Mouse (Mus musculus) thymus, postnatal 36 days (tissue): ENCODE results near the gene H2-D1.

ENCODE experiments used
- DNase-seq, 2 experiments: peaks; one replicate each; pipeline ENCODE4 v3.0.0; 2022; ENCODE audit warnings: mixed read lengths in 2 of 2

Gene H2-D1

DNA sequence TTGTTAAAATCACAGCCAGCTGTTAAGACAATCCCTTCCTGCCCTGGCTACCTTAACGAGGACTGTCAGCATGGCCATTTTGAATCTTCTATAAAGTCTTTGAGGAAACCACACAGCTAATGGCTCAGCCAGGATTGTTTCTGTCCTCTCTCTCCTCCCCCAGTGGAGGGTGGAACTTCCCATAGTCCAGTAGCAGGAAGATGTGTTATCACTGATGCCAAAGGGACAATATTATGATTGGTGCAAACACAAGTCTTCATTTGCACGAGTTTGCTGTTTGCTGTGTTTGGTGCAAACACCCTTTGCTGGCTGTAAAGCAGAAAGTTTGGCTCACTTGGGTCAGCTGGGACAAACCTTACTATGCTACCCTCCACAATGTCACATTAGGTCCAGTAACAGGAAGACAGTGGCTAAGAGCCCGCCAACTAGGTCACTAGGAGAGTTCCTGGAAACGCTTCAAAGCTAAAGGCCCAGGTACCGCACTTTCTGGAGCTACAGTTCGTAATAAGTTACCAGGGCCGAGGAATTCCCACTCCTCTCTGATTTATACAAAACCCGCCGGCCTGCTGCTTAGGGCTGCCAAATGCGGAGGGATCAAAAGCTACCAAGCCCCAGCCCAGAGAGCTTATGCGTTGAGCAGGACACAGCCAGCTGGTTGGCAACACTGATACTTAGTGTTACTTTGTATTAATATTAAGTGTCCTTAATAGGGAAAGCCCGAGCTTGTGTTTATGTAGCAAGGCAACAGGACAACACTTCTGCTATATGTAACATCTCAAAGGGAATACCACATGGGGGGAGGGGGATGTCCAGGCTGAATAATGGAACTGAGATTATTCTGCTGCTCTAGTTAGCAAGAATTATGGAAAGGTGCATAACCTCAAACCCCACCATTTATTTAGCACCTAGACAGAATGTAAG is 21.9 kb upstream of the H2-D1 start:
- peak in 1 of 2 experiments; percentile 40 for DNase-seq

DNA sequence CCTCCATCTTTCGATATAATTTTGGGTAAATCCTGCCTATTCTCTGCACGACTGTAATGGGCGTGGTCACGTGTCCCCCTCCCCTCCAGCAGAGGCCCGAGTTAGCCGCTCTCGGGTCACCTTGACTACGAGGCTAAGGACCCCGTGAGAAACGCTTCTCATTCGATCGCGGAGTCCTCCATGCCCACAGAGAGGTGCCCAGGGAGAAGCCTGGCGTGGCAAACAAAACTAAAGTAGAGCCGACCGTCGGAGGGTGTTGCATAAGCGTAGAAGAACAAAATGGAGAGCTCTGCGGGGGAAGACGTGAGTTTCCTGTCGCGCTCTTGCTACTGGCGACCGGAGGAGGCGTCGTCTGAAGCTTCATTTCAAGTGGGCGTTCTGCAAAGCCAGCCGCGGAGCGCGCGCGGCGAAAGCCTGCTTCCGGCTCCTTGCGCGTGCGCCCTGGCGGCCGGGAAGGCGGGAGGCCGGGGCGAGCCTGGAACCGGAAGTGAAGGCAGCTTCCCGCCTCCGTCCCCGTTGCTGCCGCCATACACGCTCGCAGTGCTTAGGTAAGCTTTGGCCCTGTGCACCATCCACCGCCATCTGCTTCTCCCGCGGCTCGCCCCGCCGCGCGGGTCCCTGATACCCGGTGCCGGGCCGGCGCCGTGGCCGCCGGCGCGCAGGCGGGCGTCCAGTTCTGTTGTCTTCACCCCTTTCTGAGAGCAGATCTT is 21.1 kb upstream of the H2-D1 start, which contains the start of gene Ddx39b:
Gene Ddx39b (plus strand): TSS at position 442 of the 710 bp plus-strand sequence.
- DNase-seq = peak; percentile 95 to 97

DNA sequence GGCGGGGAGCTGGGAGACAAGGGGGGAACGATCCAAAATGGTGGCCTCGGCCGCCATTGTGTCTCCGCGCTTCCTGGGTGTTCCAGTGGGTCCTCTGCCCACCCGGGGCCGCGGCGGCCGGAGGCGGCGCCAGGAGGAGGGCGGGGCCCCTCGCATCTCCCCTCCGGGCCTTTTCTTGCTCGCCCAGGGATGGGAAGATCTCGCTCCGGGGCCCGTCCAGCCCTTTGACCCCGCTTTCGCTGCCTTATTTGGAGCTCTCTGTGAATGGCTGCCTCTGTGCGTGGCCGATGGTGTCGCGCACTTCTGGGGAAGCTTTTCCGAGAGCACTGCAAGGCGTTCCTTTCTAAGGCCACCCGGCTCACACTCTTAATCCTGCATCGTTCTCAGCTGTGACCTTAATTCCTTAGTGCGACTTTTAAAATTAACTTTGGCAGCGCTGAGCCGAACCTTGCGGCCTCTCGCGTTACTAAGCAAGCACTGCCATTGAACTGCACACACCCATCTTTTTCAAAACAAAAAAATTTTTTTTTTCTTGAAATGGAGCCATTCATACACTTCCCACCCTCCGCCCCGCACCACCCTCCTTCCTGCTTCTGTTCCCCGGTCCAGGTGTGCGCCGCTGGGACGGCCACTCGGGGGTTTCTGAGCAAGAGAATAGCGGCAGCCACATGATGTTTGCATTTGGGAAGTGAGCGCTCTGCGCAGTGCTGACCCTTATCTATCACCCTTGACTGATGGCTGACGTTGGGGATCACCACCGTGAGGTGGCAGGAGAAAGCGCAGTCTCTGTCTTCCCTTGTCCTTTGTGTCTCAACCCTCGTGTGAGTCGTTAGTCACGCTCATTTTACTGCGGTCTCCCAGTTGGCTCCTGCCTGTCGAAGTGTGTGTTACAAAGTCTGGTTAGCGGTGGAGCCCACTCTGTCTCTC is 20.3 kb upstream of the H2-D1 start:
- DNase-seq = peak in 1 of 2 experiments; percentile 68

DNA sequence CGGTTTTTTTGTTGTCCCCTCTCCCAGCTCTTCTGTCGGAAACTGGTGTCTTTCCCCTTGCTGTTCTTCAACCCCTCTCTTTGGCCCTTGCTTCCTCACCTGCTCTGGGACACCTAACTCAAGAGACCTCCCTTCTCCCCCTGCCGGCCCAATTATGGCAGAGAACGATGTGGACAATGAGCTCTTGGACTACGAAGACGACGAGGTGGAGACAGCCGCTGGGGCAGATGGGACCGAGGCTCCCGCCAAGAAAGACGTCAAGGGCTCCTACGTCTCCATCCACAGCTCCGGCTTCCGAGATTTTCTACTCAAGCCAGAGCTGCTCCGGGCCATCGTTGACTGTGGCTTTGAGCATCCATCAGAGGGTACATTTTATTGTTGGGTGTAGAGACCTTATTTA is 19.4 kb upstream of the H2-D1 start:
- DNase-seq = peak in 1 of 2 experiments; percentile 56

DNA sequence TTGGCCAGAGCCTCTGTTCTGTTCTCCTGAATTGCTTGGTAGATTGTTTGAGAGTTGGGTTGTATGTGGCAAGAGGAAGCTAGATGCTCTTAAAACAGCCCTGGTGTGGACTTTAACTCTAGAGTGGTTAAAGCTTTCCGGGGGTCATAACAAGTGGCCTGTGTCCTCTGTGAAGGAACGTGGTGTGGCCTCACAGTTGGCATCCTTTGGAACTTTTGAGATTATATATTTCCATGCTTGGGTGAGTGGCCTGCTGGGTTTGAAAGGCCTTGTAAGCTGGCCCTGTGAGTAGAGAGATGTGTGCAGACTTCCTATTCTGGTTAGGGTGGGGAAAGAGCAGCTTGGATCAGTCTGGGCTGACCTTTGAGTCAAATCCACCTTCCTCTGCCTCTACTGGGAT is 17.5 kb upstream of the H2-D1 start:
- no peak for DNase-seq

DNA sequence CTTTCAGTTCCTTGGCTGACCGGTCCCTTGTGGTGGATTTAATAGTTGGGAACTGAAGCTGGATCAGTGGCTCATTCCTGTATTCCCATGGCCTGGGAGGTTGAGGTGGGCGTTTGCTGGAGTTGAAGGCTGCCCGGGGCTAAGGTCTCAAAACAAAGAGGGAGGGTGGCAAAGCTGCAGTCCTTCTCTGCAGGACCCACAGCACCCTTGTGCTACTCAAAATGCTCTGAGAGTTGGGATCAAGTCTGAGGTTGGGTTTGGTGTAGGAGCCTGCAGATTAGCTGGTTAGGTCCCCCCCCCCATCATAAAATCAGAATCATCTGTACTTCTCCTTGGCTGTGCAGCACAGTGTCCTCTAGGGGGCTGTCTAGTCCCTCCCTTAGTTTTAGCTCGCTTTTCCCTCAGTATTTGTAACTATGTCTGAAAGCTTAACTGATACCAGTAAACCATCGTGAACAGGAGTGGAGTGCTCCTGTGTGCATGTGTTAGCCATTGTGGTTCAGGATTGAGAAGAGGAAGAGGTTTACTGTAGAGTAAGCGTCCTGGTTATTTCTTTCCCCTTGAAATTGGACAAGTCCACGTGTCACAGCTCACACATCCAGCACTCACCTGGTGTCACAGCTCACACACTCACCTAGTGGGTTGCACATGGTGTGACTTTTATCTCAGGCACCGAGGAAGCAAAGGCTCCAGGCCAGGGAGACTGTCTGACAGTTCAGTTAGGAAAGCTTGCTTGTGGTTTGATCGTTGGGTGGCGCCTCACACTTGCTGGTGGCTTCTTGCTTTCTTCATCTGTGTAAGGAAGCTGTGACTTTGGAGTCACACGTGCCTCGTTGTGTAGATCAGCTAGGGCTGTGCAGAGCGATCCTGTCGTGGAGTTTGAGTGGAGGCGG is 16.6 kb upstream of the H2-D1 start:
- DNase-seq = no peak

DNA sequence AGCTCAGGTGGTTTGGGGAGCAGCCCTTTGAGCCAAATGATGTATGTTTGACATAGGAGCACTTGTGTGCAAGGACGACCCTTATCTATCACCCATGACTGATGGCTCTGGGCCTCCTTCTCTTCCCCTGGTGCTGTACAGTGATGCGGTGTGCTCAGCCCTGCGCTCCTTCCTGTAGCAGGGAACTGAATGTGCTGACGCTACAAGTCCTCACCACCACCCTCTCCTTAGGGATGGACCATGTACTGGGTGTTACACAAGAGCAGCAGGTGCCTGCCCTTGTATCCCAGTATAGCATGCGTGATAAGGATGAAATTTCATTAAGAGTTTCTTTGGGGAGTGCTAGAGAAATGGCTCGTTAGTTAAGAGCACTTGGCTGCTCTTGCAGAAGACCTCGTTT is 15.4 kb upstream of the H2-D1 start:
- DNase-seq = no peak

DNA sequence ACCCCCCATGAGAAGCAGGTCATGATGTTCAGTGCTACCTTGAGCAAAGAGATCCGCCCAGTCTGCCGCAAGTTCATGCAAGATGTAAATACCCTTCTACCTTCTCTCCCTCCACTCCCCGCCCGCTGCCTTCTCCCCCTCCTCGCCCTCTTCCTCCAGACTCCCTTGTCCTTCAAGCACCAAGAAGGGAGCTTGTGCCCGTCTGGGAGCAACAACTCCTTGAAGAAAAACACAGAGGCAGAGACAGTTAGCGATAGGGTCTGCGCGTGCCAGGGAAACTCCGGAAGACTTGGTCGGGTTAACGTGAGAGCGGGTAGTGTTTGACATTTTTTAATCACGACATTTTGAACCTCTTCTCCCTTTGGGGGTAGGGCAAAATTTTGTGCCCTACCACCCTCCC is 13.5 kb upstream of the H2-D1 start:
- DNase-seq = no peak

DNA sequence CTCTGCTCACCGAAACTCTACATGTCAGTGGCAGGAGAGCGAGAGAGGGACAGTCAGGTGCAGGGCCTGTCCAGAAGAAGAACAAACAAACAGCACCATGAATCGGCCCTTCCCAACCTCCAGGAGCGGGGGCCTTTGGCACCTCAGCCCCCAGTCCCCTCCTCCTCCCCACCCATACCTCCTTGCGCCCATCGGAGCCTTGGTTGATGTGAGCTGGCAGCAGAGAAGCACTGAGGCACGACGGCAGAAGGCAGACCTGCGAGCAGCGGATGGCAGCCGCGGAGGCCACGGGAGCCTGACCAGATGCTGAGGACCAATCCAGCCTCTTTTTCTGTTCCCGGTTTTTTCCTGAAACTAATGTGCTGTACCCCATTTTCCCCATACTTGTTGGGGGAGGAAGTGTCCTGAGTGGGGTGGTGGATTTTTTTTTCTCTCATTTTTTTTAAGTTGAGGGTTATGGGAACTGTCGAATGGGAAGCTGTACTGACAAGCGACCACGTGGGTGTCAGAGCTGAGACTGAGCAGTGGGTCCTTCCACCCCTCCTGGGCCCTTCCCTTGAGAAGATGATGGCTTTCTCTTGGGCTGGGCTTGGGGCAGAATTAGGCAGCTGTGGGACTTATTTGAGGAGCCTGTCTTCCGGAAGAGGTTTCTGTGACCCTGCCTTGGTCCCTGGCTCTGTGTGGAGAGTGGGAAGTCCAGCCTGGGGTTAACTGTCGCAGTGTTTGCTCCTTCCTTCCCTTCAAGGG is 12.9 kb upstream of the H2-D1 start:
- peak in 1 of 2 experiments; percentile 17 for DNase-seq

DNA sequence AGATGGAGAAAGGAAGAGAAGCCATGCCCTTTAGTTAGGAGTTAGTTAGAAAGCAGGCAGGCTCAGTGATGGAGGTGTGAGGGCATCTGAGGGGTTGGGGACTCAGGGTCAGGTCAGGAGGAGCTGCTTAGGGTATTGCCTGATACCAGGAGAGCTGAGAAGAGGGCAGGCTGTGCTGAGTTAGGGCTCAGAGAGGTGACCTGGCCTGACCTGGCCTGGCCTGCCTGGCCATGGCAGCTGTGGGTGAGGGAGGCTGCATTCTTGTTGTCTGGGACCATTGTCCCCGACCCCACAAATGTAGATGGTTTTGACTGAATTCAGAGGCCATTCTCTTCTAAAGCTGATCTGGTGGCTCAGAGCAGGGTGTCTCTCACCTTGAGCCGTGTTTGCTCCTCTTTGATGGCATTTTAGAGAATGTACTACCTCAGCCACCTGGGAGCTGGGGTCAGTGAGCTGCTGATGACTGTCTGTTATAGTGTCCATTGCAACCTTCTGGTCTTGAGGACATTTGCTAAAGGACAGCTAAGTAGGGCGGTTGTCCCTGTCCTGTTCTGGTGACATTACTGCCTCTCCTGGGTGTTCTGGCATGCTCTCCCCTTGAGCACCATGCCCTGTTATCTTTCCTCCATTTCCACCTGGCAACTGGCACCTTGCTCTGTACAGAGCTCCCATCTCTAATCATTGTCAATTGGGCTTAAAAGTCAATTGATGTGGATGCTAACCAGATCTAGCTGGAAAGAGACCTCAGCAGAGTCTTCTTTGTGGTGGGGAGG is 12.0 kb upstream of the H2-D1 start:
- peak in 1 of 2 experiments; percentile 13 for DNase-seq

DNA sequence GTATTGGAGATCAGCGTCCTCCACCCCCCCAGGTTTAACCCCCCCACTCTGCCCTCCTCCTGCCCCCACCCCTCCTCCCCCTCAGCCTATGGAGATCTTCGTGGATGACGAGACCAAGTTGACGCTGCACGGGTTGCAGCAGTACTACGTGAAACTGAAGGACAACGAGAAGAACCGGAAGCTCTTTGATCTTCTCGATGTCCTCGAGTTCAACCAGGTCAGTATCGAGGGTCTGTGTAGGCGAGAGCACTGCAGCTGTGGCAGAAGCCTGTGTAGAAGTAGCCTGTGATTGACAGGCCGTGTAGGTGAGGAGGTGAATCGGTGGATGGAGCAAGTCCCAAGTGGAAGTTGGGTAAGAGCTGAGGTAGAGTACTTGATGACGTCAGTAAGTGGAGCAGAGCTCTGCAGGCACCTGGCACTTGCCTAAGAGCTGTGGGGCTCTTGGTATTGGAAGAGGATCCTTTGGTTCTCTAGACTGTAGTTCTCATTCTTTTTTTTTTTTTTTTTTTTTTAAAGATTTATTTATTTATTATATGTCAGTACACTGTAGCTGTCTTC is 11.3 kb upstream of the H2-D1 start:
- DNase-seq = peak in 1 of 2 experiments; percentile 12

DNA sequence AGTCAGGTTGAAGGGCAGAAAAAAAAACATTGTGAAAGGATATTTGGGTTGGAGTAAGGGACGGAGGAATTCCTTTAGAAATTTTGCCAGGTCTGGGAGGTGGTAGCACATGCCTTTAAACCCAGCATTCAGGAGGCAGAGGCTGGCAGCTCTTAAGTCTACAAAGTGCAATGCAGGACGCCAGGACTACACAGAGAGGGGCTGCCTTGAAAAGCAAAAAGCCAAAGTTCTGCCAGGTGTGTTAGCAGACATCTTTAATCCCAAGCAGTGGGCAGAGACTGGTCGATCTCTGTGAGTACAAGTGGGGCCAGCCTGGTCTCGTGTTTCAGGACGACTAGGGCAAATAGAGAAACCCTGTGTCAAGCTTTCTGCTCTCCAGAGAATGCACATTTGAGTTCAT is 10.5 kb upstream of the H2-D1 start:
- DNase-seq = peak in 1 of 2 experiments; percentile 3

DNA sequence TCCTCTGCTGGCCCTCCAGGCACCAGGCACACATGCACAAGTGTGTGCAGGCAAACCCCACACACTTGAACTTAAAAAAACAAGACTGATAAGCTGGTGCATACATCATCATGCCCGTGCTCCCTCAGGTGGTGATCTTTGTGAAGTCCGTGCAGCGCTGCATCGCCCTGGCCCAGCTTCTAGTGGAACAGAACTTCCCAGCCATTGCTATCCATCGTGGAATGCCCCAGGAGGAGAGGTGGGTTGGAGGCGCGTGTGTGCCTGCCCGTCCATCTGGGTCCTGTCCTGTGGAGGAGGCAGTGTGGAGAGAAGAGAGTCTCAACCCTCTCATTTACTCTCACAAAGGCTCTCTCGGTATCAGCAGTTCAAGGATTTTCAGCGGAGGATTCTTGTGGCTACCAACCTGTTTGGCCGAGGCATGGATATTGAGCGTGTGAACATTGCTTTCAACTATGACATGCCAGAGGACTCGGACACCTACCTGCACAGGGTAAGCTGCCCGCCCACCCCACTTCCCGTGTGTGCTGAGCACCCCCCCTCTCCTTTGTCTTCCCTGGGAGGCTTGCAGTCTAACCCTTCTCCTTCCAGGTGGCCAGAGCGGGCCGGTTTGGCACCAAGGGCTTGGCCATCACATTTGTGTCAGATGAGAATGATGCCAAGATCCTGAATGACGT is 9.8 kb upstream of the H2-D1 start:
- DNase-seq = peak in 1 of 2 experiments; percentile 22

DNA sequence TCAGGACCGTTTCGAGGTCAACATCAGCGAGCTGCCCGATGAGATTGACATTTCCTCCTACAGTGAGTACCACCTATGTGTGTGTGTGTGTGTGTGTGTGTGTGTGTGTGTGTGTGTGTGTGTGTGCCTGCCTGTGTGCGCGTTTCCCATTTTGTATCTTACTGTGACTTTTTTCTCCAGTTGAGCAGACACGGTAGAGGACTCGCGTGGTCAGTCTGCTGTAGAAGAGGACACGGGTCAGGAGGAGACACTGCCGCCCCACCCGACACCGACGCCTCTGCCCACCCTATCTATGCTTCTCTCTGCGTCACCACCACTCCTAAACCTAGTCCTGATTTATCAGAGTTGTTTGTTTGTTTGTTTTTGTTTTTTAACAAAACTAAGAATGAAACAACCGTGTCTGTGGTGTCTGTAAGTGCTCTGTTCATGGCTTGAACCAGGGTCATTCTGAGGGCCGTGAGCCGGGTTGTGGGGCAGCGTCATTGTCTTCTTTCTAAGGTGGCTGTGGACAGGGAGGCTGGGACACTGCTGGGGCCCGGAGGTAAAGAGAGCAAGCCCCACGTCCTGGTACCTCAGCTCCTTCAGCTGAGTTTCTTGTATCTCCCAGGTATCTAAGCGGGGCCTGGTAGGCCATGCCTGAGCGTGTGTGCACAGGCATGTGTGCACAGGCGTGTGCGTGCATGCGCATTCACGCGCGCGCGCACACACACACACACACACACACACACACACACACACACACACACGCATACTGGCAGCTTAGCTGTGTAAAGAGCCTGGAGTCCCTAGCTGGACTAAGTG is 9.0 kb upstream of the H2-D1 start:
- peak in 1 of 2 experiments; percentile 12 for DNase-seq

DNA sequence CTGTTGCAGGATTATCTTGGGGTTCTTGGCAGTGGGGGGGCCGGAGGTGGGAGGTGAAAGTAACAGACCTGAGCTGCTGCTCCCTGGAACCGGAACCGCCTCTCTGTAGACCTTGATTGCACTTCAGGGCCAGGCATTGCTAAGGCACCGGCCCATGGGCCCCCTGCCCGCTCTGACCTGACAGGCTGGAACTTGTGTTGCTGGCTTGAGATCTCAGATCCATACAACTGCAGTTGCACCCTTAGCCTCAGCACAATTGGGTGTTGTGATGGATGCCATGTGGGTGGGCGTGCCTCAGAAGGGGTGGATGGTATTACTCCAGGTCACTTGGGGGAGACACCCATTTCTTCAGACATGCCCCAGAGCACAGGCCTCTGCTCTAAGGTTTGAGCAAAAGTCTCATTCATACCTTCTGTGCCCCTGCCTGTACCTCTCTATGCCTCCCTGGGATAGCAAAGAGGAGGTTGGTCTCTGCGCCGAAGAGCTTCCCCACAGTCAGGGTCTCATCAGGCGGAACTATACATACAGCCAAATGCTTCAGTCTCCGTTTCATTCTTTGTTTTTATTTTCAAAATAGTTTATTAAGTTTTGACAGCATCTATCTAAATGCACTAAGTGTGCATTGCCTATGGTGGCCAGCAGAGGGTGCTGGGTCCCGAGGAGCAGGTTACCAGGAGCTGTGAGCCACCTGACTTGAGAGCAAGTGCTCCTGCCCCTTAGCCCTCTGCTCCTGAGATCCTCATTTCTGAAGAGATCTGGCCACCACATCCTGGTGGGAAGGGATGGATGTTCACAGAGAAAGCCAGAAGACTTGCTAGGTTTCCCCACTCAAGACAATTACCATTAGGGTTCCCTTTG is 8.1 kb upstream of the H2-D1 start:
- DNase-seq = peak; percentile 73 to 74

DNA sequence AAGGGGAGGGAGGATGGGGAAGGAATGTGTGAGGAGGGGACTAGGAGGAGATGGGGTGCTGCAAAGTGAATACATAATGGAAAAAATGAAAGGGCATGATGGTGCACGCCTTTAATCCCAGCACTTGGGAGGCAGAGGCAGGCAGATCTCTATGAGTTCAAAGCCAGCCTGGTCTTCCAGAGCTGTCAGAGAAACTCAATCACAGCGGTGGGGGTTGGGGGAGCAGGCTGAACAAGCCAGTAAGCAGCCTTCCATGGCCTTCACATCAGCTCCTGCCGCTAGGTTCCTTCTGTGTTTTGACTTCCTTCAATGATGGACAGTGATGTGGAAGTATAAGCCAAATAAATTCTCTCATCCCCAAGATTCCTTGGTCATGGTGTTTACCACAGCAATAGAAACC is 7.2 kb upstream of the H2-D1 start:
- peak in 1 of 2 experiments; percentile 17 for DNase-seq

DNA sequence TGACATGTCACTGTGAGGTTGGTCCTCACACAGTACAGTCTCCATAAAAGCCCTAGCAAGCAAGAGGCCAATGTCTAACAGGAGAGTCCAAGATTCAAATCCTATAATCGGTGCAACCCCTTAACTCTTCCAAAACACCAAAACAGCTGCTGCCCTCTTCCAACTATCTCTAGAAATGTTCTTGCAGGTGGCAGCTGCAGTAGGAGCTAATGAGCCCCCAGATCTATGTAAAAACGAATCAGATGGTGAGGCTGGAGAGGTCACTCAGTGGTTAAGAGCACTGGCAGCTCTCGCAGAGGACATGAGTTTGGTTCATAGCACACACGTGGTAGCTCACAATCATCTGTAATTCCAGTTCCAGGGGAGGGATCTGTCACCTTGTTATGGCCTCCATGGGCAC is 6.8 kb upstream of the H2-D1 start:
- DNase-seq = no peak
